Mouse (Mus musculus): ENCODE measurements around the gene Samd13. TPM values are rescaled to one million over a fixed set of nuclear protein-coding genes. Genes with fewer than 3 reads are reported as not detected.

The Samd13 gene
- polyA plus RNA-seq, 1 experiment from 2014 or later: 1.3 TPM

GRCm38 (mm10) chr3:146632506-146632905, 52.9 kb downstream of the Samd13 start:
- Histone ChIP-seq H3K27me3 (no peaks in the 10 kb centered on the region), H3K9me3 (no peaks in the 10 kb centered on the region), H3K4me1 (no peaks in the 10 kb centered on the region), H3K27ac (no peak overlapping the region), H3K9ac (no peak overlapping the region), H3K4me2 (replicated peaks) (no peak overlapping the region), H3K36me3 (no peaks in the 10 kb centered on the region), H3K4me3 (no peak overlapping the region)
- ATAC-seq (ENCODE audit: insufficient number of reproducible peaks, insufficient read depth, low FRiP score, low TSS enrichment): no peak
- WGBS: 86% methylated on average over 5 of the region's 5 CpGs

- no peak overlapping the region for H3K4me2 ChIP-seq (replicated peaks)
- H3K36me3 ChIP-seq: no peaks in the 10 kb centered on the region
- no peaks in the 10 kb centered on the region for H3K9me3 ChIP-seq
- H3K27ac ChIP-seq: no peak overlapping the region
- no peak for ATAC-seq (ENCODE audit: insufficient number of reproducible peaks, insufficient read depth, low FRiP score, low TSS enrichment)
- H3K4me1 ChIP-seq: no peaks in the 10 kb centered on the region
- no peak overlapping the region for H3K9ac ChIP-seq
- H3K27me3 ChIP-seq: no peaks in the 10 kb centered on the region
- WGBS: 52% methylated on average over 8 of the region's 8 CpGs
- no peak overlapping the region for H3K4me3 ChIP-seq
Observed at GRCm38 (mm10) chr3:146628227-146628982, 57.0 kb downstream of the Samd13 start.

GRCm38 (mm10) chr3:146625766-146626165, 59.6 kb downstream of the Samd13 start:
- 84% methylated on average over 4 of the region's 4 CpGs for WGBS
- Histone ChIP-seq H3K4me2 (replicated peaks) (no peak overlapping the region), H3K36me3 (no peaks in the 10 kb centered on the region), H3K9me3 (no peaks in the 10 kb centered on the region), H3K27me3 (no peaks in the 10 kb centered on the region), H3K4me1 (no peaks in the 10 kb centered on the region), H3K27ac (no peak overlapping the region), H3K9ac (no peak overlapping the region), H3K4me3 (no peak overlapping the region)
- no peak for ATAC-seq (ENCODE audit: insufficient number of reproducible peaks, insufficient read depth, low FRiP score, low TSS enrichment)

GRCm38 (mm10) chr3:146621966-146622365, 63.4 kb downstream of the Samd13 start:
- Histone ChIP-seq H3K9ac (no peak overlapping the region), H3K4me2 (replicated peaks) (no peak overlapping the region), H3K27ac (no peak overlapping the region), H3K9me3 (no peaks in the 10 kb centered on the region), H3K4me3 (no peak overlapping the region), H3K4me1 (no peaks in the 10 kb centered on the region), H3K36me3 (no peaks in the 10 kb centered on the region), H3K27me3 (no peaks in the 10 kb centered on the region)
- ATAC-seq (ENCODE audit: insufficient number of reproducible peaks, insufficient read depth, low FRiP score, low TSS enrichment): no peak
- 87% methylated on average over 11 of the region's 11 CpGs for WGBS

GRCm38 (mm10) chr3:146620555-146621249, 64.7 kb downstream of the Samd13 start:
- no peak overlapping the region for H3K9ac ChIP-seq

GRCm38 (mm10) chr3:146620101-146620500, 65.3 kb downstream of the Samd13 start:
- Histone ChIP-seq H3K9ac (no peak overlapping the region), H3K36me3 (no peaks in the 10 kb centered on the region), H3K4me2 (replicated peaks) (no peak overlapping the region), H3K9me3 (no peaks in the 10 kb centered on the region), H3K27ac (no peak overlapping the region), H3K27me3 (no peaks in the 10 kb centered on the region), H3K4me1 (no peaks in the 10 kb centered on the region), H3K4me3 (no peak overlapping the region)
- 87% methylated on average over 10 of the region's 10 CpGs for WGBS
- ATAC-seq (ENCODE audit: insufficient number of reproducible peaks, insufficient read depth, low FRiP score, low TSS enrichment): no peak

More at GRCm38 (mm10) chr3:146620555-146621249, 64.7 kb downstream of the Samd13 start:
- Histone ChIP-seq H3K27me3 (no peaks in the 10 kb centered on the region), H3K9me3 (no peaks in the 10 kb centered on the region), H3K36me3 (no peaks in the 10 kb centered on the region), H3K4me2 (replicated peaks) (no peak overlapping the region), H3K27ac (no peak overlapping the region), H3K4me1 (no peaks in the 10 kb centered on the region), H3K4me3 (no peak overlapping the region)
- ATAC-seq (ENCODE audit: insufficient number of reproducible peaks, insufficient read depth, low FRiP score, low TSS enrichment): no peak
- 87% methylated on average over 14 of the region's 14 CpGs for WGBS

GRCm38 (mm10) chr3:146618357-146618756, 67.0 kb downstream of the Samd13 start:
- Histone ChIP-seq H3K9me3 (no peaks in the 10 kb centered on the region), H3K27me3 (no peaks in the 10 kb centered on the region), H3K4me1 (no peaks in the 10 kb centered on the region), H3K4me2 (replicated peaks) (no peak overlapping the region), H3K4me3 (no peak overlapping the region), H3K27ac (no peak overlapping the region), H3K36me3 (no peaks in the 10 kb centered on the region), H3K9ac (no peak overlapping the region)
- ATAC-seq (ENCODE audit: insufficient number of reproducible peaks, insufficient read depth, low FRiP score, low TSS enrichment): no peak
- 80% methylated on average over 4 of the region's 4 CpGs for WGBS

GRCm38 (mm10) chr3:146617946-146618345, 67.4 kb downstream of the Samd13 start:
- ATAC-seq (ENCODE audit: insufficient number of reproducible peaks, insufficient read depth, low FRiP score, low TSS enrichment): no peak
- Histone ChIP-seq H3K27ac (no peak overlapping the region), H3K27me3 (no peaks in the 10 kb centered on the region), H3K4me2 (replicated peaks) (no peak overlapping the region), H3K36me3 (no peaks in the 10 kb centered on the region), H3K9ac (no peak overlapping the region), H3K9me3 (no peaks in the 10 kb centered on the region), H3K4me3 (no peak overlapping the region), H3K4me1 (no peaks in the 10 kb centered on the region)

- WGBS: 80% methylated on average over 5 of the region's 5 CpGs
- no peak overlapping the region for H3K4me3 ChIP-seq
- no peak for ATAC-seq (ENCODE audit: insufficient number of reproducible peaks, insufficient read depth, low FRiP score, low TSS enrichment)
- H3K4me1 ChIP-seq: no peaks in the 10 kb centered on the region
- no peaks in the 10 kb centered on the region for H3K27me3 ChIP-seq
- H3K36me3 ChIP-seq: no peaks in the 10 kb centered on the region
- no peaks in the 10 kb centered on the region for H3K9me3 ChIP-seq
- no peak overlapping the region for H3K27ac ChIP-seq
- no peak overlapping the region for H3K9ac ChIP-seq
- H3K4me2 ChIP-seq (replicated peaks): no peak overlapping the region
Observed at GRCm38 (mm10) chr3:146616533-146617283, 68.7 kb downstream of the Samd13 start.

GRCm38 (mm10) chr3:146615496-146615895, 69.9 kb downstream of the Samd13 start, which contains the start of gene Dnase2b:
Gene Dnase2b (minus strand): TSS chr3:146615596.
- H3K9me3 ChIP-seq: no peaks in the 10 kb centered on the region
- ATAC-seq (ENCODE audit: insufficient number of reproducible peaks, insufficient read depth, low FRiP score, low TSS enrichment): no peak
- H3K4me1 ChIP-seq: no peaks in the 10 kb centered on the region
- H3K4me2 ChIP-seq (replicated peaks): no peak within 1 kb of the TSS
- H3K4me3 ChIP-seq: no peak within 1 kb of the TSS
- H3K9ac ChIP-seq: no peak within 1 kb of the TSS
- WGBS: 92% methylated on average over 4 of the region's 4 CpGs
- no peaks in the 10 kb centered on the region for H3K36me3 ChIP-seq
- no peaks in the 10 kb centered on the region for H3K27me3 ChIP-seq
- no peak within 1 kb of the TSS for H3K27ac ChIP-seq

- Histone ChIP-seq H3K27me3 (no peaks in the 10 kb centered on the region), H3K9me3 (no peaks in the 10 kb centered on the region), H3K4me2 (replicated peaks) (no peak overlapping the region), H3K36me3 (no peaks in the 10 kb centered on the region), H3K4me1 (no peaks in the 10 kb centered on the region), H3K4me3 (no peak overlapping the region), H3K27ac (no peak overlapping the region), H3K9ac (no peak overlapping the region)
- 87% methylated on average over 4 of the region's 4 CpGs for WGBS
- no peak for ATAC-seq (ENCODE audit: insufficient number of reproducible peaks, insufficient read depth, low FRiP score, low TSS enrichment)
Observed at GRCm38 (mm10) chr3:146611821-146612220, 73.6 kb downstream of the Samd13 start.

- Histone ChIP-seq H3K4me2 (replicated peaks) (no peak overlapping the region), H3K27me3 (no peaks in the 10 kb centered on the region), H3K4me1 (no peaks in the 10 kb centered on the region), H3K27ac (no peak overlapping the region), H3K36me3 (no peaks in the 10 kb centered on the region), H3K4me3 (no peak overlapping the region), H3K9ac (no peak overlapping the region), H3K9me3 (no peaks in the 10 kb centered on the region)
- 80% methylated on average over 4 of the region's 4 CpGs for WGBS
- ATAC-seq (ENCODE audit: insufficient number of reproducible peaks, insufficient read depth, low FRiP score, low TSS enrichment): no peak
Observed at GRCm38 (mm10) chr3:146611261-146611660, 74.1 kb downstream of the Samd13 start.

Measured in embryonic facial prominence, embryonic 12.5 days (tissue).